ENCODE assay signal across 12 mouse cellular contexts in genomic region chr8:120234866-120235265, GRCm38 (mm10). TPM values are rescaled to one million over a fixed set of nuclear protein-coding genes. Genes with fewer than 3 reads are reported as not detected.
A peak's percentile ranks its signal among the peaks of the same experiment; 100 is the strongest.
DNase-seq lines count a peak whose midpoint lies in the region; ATAC-seq and TF ChIP-seq lines count a peak whose summit lies in the region.
"Had no signal": no experiment of that assay in that cellular context is flagged by ENCODE, and none has a peak within 500 bp of the region (broad histone marks: within the 10 kb centered on the region; RNA-seq: fewer than 3 reads in every experiment).

No protein-coding gene starts in this region.

- TF ChIP-seq CTCF in lung, adult 2 months (IDR thresholded peaks at IDR 0.05; ENCODE audit: insufficient read depth, low read length), result no peak

- TF ChIP-seq POLR2A in lung, adult 2 months (IDR thresholded peaks at IDR 0.05; ENCODE audit: borderline replicate concordance, extremely low read depth, low read depth, low read length), result no peak

- H3K36me3 ChIP-seq in heart, embryonic 11.5 days (ENCODE audit: control insufficient read depth, insufficient read depth, low read length), result peaks cover 5% of the 10 kb centered on the region
- no peaks in the 10 kb centered on the region for H3K36me3 ChIP-seq in hindbrain, embryonic 16.5 days (ENCODE audit: control insufficient read depth, insufficient read depth, low read length)
- no peaks in the 10 kb centered on the region for H3K36me3 ChIP-seq in stomach, embryonic 16.5 days (ENCODE audit: control insufficient read depth, insufficient read depth, low read length)

- 62% methylated on average over 8 of the region's 8 CpGs for WGBS in heart, embryonic 11.5 days (ENCODE audit: insufficient replicate concordance)
- WGBS in hindbrain, embryonic 16.5 days, result 53% methylated on average over 8 of the region's 8 CpGs
- 53% methylated on average over 8 of the region's 8 CpGs for WGBS in stomach, embryonic 16.5 days
- 68% methylated on average over 8 of the region's 8 CpGs for WGBS in lung, adult 2 months

- no peak for ATAC-seq in heart, embryonic 11.5 days (replicated peaks; ENCODE audit: insufficient number of reproducible peaks, low FRiP score, low TSS enrichment)
- ATAC-seq in hindbrain, embryonic 16.5 days, result no peak
- no peak for ATAC-seq in stomach, embryonic 16.5 days (ENCODE audit: insufficient read depth, low FRiP score)

- no peak overlapping the region for H3K4me3 ChIP-seq in heart, embryonic 11.5 days (ENCODE audit: low read depth, low read length)
- H3K4me3 ChIP-seq in hindbrain, embryonic 16.5 days (ENCODE audit: low read length), result no peak overlapping the region
- H3K4me3 ChIP-seq in stomach, embryonic 16.5 days (replicated peaks; ENCODE audit: low read length), result no peak overlapping the region
- H3K4me3 ChIP-seq in lung, adult 2 months (replicated peaks; ENCODE audit: extremely low read depth, low read depth, low read length), result no peak overlapping the region
- H3K4me3 ChIP-seq: lung, embryonic 15.5 days; myocyte had no signal

- H3K9me3 ChIP-seq in heart, embryonic 11.5 days (replicated peaks; ENCODE audit: control insufficient read depth, low read length), result no peaks in the 10 kb centered on the region
- no peaks in the 10 kb centered on the region for H3K9me3 ChIP-seq in hindbrain, embryonic 16.5 days (ENCODE audit: control insufficient read depth, low read length)
- H3K9me3 ChIP-seq in stomach, embryonic 16.5 days (replicated peaks; ENCODE audit: control insufficient read depth, low read length), result no peaks in the 10 kb centered on the region
- H3K9me3 ChIP-seq: lung, embryonic 15.5 days had no signal

- no peak for DNase-seq in heart, adult 9 months (ENCODE audit: low spot score in 2 of 2)
- peak; percentile 28 for DNase-seq in right cerebral cortex, postnatal 25 days
- DNase-seq in right cerebral cortex, postnatal 36 days (ENCODE audit: low spot score in 2 of 2), result no peak
- DNase-seq in right cerebral cortex, adult 2 months (ENCODE audit: low spot score in 2 of 2), result no peak
- DNase-seq in lung, adult 2 months, result no peak
- DNase-seq: cerebellum, adult 9-11 months; spleen, adult 18-20 months had no signal

- H3K9ac ChIP-seq in heart, embryonic 11.5 days (ENCODE audit: low read depth, low read length), result peak overlapping the region; percentile 43; the same call in 1 of the 2 replicates
- H3K9ac ChIP-seq in hindbrain, embryonic 16.5 days (ENCODE audit: low read depth, low read length), result peak overlapping the region; percentile 25
- 0 out of 2 replicates have a peak overlapping the region, but pooled peaks have one; percentile 50 for H3K9ac ChIP-seq in stomach, embryonic 16.5 days (ENCODE audit: low read length)
- H3K9ac ChIP-seq: lung, embryonic 15.5 days had no signal

- peaks cover 16% of the 10 kb centered on the region for H3K27me3 ChIP-seq in heart, embryonic 11.5 days (ENCODE audit: control insufficient read depth, insufficient read depth, low read length)
- no peaks in the 10 kb centered on the region; the same call in 1 of the 2 replicates for H3K27me3 ChIP-seq in hindbrain, embryonic 16.5 days (replicated peaks; ENCODE audit: control insufficient read depth, insufficient read depth, low read length)
- H3K27me3 ChIP-seq in stomach, embryonic 16.5 days (ENCODE audit: control insufficient read depth, insufficient read depth, low read length), result no peaks in the 10 kb centered on the region

- no peak overlapping the region for H3K27ac ChIP-seq in heart, embryonic 11.5 days (ENCODE audit: low read depth, low read length)
- H3K27ac ChIP-seq in hindbrain, embryonic 16.5 days (ENCODE audit: low read depth, low read length), result peak overlapping the region; percentile 23; the same call in 1 of the 2 replicates
- H3K27ac ChIP-seq in stomach, embryonic 16.5 days (ENCODE audit: low read length), result peak overlapping the region; percentile 40; the same call in 1 of the 2 replicates
- H3K27ac ChIP-seq: lung, embryonic 15.5 days had no signal

- no peak overlapping the region for H3K4me2 ChIP-seq in heart, embryonic 11.5 days
- peak overlapping the region; percentile 17; the same call in 1 of the 2 replicates for H3K4me2 ChIP-seq in hindbrain, embryonic 16.5 days (ENCODE audit: low read length)
- H3K4me2 ChIP-seq in stomach, embryonic 16.5 days (ENCODE audit: low read depth, low read length), result 0 out of 2 replicates have a peak overlapping the region, but pooled peaks have one; percentile 9
- H3K4me2 ChIP-seq: lung, embryonic 15.5 days had no signal

- H3K4me1 ChIP-seq in heart, embryonic 11.5 days (ENCODE audit: control insufficient read depth, insufficient read depth, low read length), result peaks cover 44% of the 10 kb centered on the region
- peaks cover 47% of the 10 kb centered on the region for H3K4me1 ChIP-seq in hindbrain, embryonic 16.5 days (ENCODE audit: control insufficient read depth, insufficient read depth, low read depth, low read length)
- peaks cover 46% of the 10 kb centered on the region for H3K4me1 ChIP-seq in stomach, embryonic 16.5 days (ENCODE audit: control insufficient read depth, insufficient read depth, low read length)
- H3K4me1 ChIP-seq in lung, adult 2 months (ENCODE audit: control insufficient read depth, insufficient read depth, low read length), result peaks cover 13% of the 10 kb centered on the region

RNA-seq across cellular contexts. Expression of gene Gse1, which starts 6.6 kb away (rescaled TPM):
- polyA plus RNA-seq in heart, embryonic 11.5 days (2014; fragmentation: Nextera tagmentation; extraction: Ambion mirVana), result 12.8 and 12.9 TPM in 2 replicates
- 10.7 and 14.8 TPM in 2 replicates for polyA plus RNA-seq in hindbrain, embryonic 16.5 days (2015; fragmentation: Nextera tagmentation; extraction: Ambion mirVana)
- polyA plus RNA-seq in stomach, embryonic 16.5 days (2015; fragmentation: Nextera tagmentation; extraction: Ambion mirVana), result 6.0 and 6.9 TPM in 2 replicates
- 35.6 and 39.6 TPM in 2 replicates for polyA plus RNA-seq in lung, adult 2 months (2012; rRNA removed)

RNA-seq across cellular contexts. Expression of gene Fam92b, which starts 57.6 kb away (rescaled TPM):
- polyA plus RNA-seq in heart, embryonic 11.5 days (2014; fragmentation: Nextera tagmentation; extraction: Ambion mirVana), result 0.41 TPM in 1 of 2 replicates, not detected in the other
- 1.8 and 2.6 TPM in 2 replicates for polyA plus RNA-seq in hindbrain, embryonic 16.5 days (2015; fragmentation: Nextera tagmentation; extraction: Ambion mirVana)
- 0.57 and 0.72 TPM in 2 replicates for polyA plus RNA-seq in stomach, embryonic 16.5 days (2015; fragmentation: Nextera tagmentation; extraction: Ambion mirVana)
- polyA plus RNA-seq in lung, adult 2 months (2012; rRNA removed), result 9.0 and 10.2 TPM in 2 replicates
- polyA plus RNA-seq: myocyte had no signal
